In the genomic region with DNA sequence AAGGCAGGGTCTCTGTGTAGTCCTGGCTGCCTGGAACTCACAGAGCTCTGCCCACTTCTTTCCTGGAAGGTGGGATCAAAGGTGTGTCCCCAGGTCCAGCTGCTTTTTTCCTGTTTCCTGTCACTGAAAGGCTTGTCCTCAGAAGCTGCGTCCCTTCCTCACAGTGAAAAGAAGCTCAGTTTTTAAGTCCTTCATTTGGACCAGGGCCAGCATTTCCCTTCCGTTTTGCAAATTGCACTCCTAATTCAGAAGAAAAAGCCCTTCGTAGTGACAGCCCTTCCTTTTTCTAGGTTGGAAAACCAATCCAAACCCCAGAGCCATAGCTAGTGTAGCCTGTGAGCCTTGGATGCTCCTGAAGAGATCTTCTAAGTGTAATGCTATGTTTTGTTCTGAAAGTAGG, we compare ENCODE assay signal across 24 mouse cellular contexts. TPM values are rescaled to one million over a fixed set of nuclear protein-coding genes. Genes with fewer than 3 reads are reported as not detected.
DNase-seq lines count a peak whose midpoint lies in the region; ATAC-seq lines count a peak whose summit lies in the region.
"Had no signal": no experiment of that assay in that cellular context is flagged by ENCODE, and none has a peak within 500 bp of the region (broad histone marks: within the 10 kb centered on the region; RNA-seq: fewer than 3 reads in every experiment).

No protein-coding gene starts in this region.

- DNase-seq in kidney, postnatal 10 days: peak; percentile 63
- no peak for DNase-seq in kidney, adult 18-20 months
- DNase-seq in midbrain, embryonic 14.5 days: peak; percentile 17
- no peak for DNase-seq in midbrain, embryonic 10.5 days (ENCODE audit: low spot score)
- no peak for DNase-seq in urinary bladder, postnatal 36 days (ENCODE audit: low spot score in 2 of 2)
- DNase-seq: adrenal gland, postnatal 14 days; cerebellum, adult 9-10 months; cerebellum, postnatal 25 days; gastrocnemius, postnatal 36 days; heart, adult 18-20 months; heart, postnatal 10 days; heart, postnatal 4 days had no signal

- WGBS in forebrain, embryonic 15.5 days: 27% methylated on average over 3 of the region's 3 CpGs
- WGBS in forebrain, embryonic 12.5 days: 82% methylated on average over 3 of the region's 3 CpGs
- 67% methylated on average over 3 of the region's 3 CpGs for WGBS in midbrain, embryonic 14.5 days
- 91% methylated on average over 3 of the region's 3 CpGs for WGBS in midbrain, embryonic 10.5 days

- ATAC-seq in forebrain, embryonic 15.5 days (replicated peaks): no peak
- no peak for ATAC-seq in forebrain, embryonic 12.5 days (ENCODE audit: low FRiP score)
- ATAC-seq in midbrain, embryonic 14.5 days (ENCODE audit: low FRiP score, low TSS enrichment): no peak
- ATAC-seq: activated CD4-positive, CD25-positive, alpha-beta regulatory T cell, adult 4 months; hindbrain, embryonic 16.5 days; inflammation-experienced regulatory T-cells, adult 6 months; Patski had no signal

- H3K36me3 ChIP-seq in forebrain, embryonic 15.5 days: peaks cover 40% of the 10 kb centered on the region
- peaks cover 69% of the 10 kb centered on the region for H3K36me3 ChIP-seq in forebrain, embryonic 12.5 days (replicated peaks)
- peaks cover 70% of the 10 kb centered on the region for H3K36me3 ChIP-seq in midbrain, embryonic 14.5 days (ENCODE audit: control insufficient read depth, insufficient read depth, low read length)
- H3K36me3 ChIP-seq in midbrain, embryonic 10.5 days: peaks cover 97% of the 10 kb centered on the region

- H3K4me3 ChIP-seq in forebrain, embryonic 15.5 days: no peak overlapping the region
- no peak overlapping the region for H3K4me3 ChIP-seq in forebrain, embryonic 12.5 days (replicated peaks)
- H3K4me3 ChIP-seq in midbrain, embryonic 14.5 days (replicated peaks; ENCODE audit: low read depth, low read length): no peak overlapping the region
- no peak overlapping the region for H3K4me3 ChIP-seq in midbrain, embryonic 10.5 days
- H3K4me3 ChIP-seq: embryonic facial prominence, embryonic 12.5 days; heart, embryonic 10.5 days; hindbrain, embryonic 12.5 days had no signal

- H3K9ac ChIP-seq in forebrain, embryonic 15.5 days (replicated peaks): no peak overlapping the region
- no peak overlapping the region for H3K9ac ChIP-seq in forebrain, embryonic 12.5 days
- no peak overlapping the region for H3K9ac ChIP-seq in midbrain, embryonic 14.5 days (replicated peaks; ENCODE audit: low read length)
- H3K9ac ChIP-seq: embryonic facial prominence, embryonic 12.5 days; hindbrain, embryonic 12.5 days had no signal

- peak overlapping the region; percentile 6; the same call in 1 of the 2 replicates for H3K27ac ChIP-seq in forebrain, embryonic 15.5 days (replicated peaks)
- H3K27ac ChIP-seq in forebrain, embryonic 12.5 days: no peak overlapping the region
- H3K27ac ChIP-seq in midbrain, embryonic 14.5 days (replicated peaks; ENCODE audit: low read depth, low read length): no peak overlapping the region
- no peak overlapping the region for H3K27ac ChIP-seq in midbrain, embryonic 10.5 days (replicated peaks)
- H3K27ac ChIP-seq: embryonic facial prominence, embryonic 12.5 days; heart, embryonic 10.5 days; hindbrain, embryonic 12.5 days had no signal

- peaks cover 36% of the 10 kb centered on the region for H3K4me1 ChIP-seq in forebrain, embryonic 15.5 days
- peaks cover 20% of the 10 kb centered on the region for H3K4me1 ChIP-seq in forebrain, embryonic 12.5 days
- H3K4me1 ChIP-seq in midbrain, embryonic 14.5 days (ENCODE audit: control insufficient read depth, insufficient read depth, low read length): peaks cover 16% of the 10 kb centered on the region
- peaks cover 9% of the 10 kb centered on the region for H3K4me1 ChIP-seq in midbrain, embryonic 10.5 days
- H3K4me1 ChIP-seq: embryonic facial prominence, embryonic 12.5 days had no signal

- no peak overlapping the region for H3K4me2 ChIP-seq in forebrain, embryonic 15.5 days (replicated peaks)
- H3K4me2 ChIP-seq in forebrain, embryonic 12.5 days: no peak overlapping the region
- no peak overlapping the region for H3K4me2 ChIP-seq in midbrain, embryonic 14.5 days (ENCODE audit: low read length)
- H3K4me2 ChIP-seq: embryonic facial prominence, embryonic 12.5 days; hindbrain, embryonic 12.5 days had no signal

- no peaks in the 10 kb centered on the region for H3K9me3 ChIP-seq in forebrain, embryonic 15.5 days
- no peaks in the 10 kb centered on the region for H3K9me3 ChIP-seq in forebrain, embryonic 12.5 days
- H3K9me3 ChIP-seq in midbrain, embryonic 14.5 days (ENCODE audit: control insufficient read depth, low read length): no peaks in the 10 kb centered on the region
- no peaks in the 10 kb centered on the region for H3K9me3 ChIP-seq in midbrain, embryonic 10.5 days (replicated peaks)
- H3K9me3 ChIP-seq: embryonic facial prominence, embryonic 12.5 days; heart, embryonic 10.5 days; hindbrain, embryonic 12.5 days had no signal

- no peaks in the 10 kb centered on the region for H3K27me3 ChIP-seq in forebrain, embryonic 15.5 days
- H3K27me3 ChIP-seq in forebrain, embryonic 12.5 days: no peaks in the 10 kb centered on the region
- no peaks in the 10 kb centered on the region for H3K27me3 ChIP-seq in midbrain, embryonic 14.5 days (ENCODE audit: control insufficient read depth, insufficient read depth, low read length)
- no peaks in the 10 kb centered on the region for H3K27me3 ChIP-seq in midbrain, embryonic 10.5 days (ENCODE audit: low read depth, poor library complexity, severe bottlenecking)
- H3K27me3 ChIP-seq: CH12.LX; embryonic facial prominence, embryonic 12.5 days; hindbrain, embryonic 12.5 days; Patski had no signal

RNA-seq across cellular contexts. Expression of a gene that starts 13.0 kb away (rescaled TPM):
- polyA plus RNA-seq in forebrain, embryonic 15.5 days (2015; fragmentation: Nextera tagmentation; extraction: Ambion mirVana): 0.59 and 1.4 TPM in 2 replicates
- polyA plus RNA-seq in forebrain, embryonic 12.5 days (2016; fragmentation: Nextera tagmentation; extraction: Ambion mirVana): 0.26 TPM in 1 of 2 replicates, not detected in the other
- not detected in 2 replicates for polyA plus RNA-seq in midbrain, embryonic 14.5 days (2014; fragmentation: Nextera tagmentation; extraction: Ambion mirVana)
- polyA plus RNA-seq in midbrain, embryonic 10.5 days (2016; fragmentation: Nextera tagmentation; extraction: Ambion mirVana): 0.20 TPM in 1 of 2 replicates, not detected in the other
- polyA plus RNA-seq: activated CD4-positive, CD25-positive, alpha-beta regulatory T cell, adult 4 months; cortical plate, adult 2 months; heart, embryonic 10.5 days; heart, embryonic 14.5 days; inflammation-experienced regulatory T-cells, adult 6 months; Patski had no signal

Comparison
In these comparisons a context has a peak if more than half of its experiments do, and no peak if none do; other contexts are left out.
1. DNase-seq: peak in kidney, postnatal 10 days (single experiment) and midbrain, embryonic 14.5 days (single experiment); none in kidney, adult 18-20 months (single experiment), midbrain, embryonic 10.5 days (single experiment) and urinary bladder, postnatal 36 days (0 of 2).